Comparison of ENCODE assay signal across 16 mouse cellular contexts in the genomic region with DNA sequence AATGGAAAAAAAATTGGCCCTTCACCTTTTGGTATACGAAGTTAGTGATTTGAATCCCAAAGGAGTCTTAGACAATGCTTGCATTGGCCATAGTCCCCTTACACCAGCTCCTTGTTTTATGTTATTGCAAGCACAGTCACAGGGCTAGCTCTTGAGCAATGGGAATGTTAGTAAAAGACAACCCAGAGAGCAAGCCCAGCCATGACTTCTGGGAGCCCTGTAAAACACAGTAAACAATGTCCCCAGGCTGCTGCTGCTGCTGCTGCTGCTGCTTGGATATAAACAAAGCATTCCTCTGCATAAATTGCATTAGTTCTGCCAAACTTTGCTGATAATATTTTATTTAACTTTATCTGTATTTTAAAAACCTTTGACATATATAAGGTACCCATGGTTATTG.
"Had no signal": no experiment of that assay in that cellular context is flagged by ENCODE, and none has a peak within 500 bp of the region (broad histone marks: within the 10 kb centered on the region; RNA-seq: fewer than 3 reads in every experiment).

No protein-coding gene starts in this region.

- H3K9me3 ChIP-seq: neural tube, embryonic 13.5 days; neural tube, embryonic 15.5 days; stomach, embryonic 15.5 days had no signal

- H3K36me3 ChIP-seq: neural tube, embryonic 13.5 days; neural tube, embryonic 15.5 days; stomach, embryonic 15.5 days had no signal

- H3K27me3 ChIP-seq: neural tube, embryonic 13.5 days; neural tube, embryonic 15.5 days; stomach, embryonic 15.5 days had no signal

- DNase-seq: retina, postnatal 1 day; right cerebral cortex, adult 18-20 months; right cerebral cortex, postnatal 14 days; right cerebral cortex, postnatal 25 days; right cerebral cortex, postnatal 4 days; spleen, adult 18-20 months; thymus, adult 18-20 months; thymus, adult 2 months; thymus, postnatal 14 days; thymus, postnatal 25 days; thymus, postnatal 36 days; thymus, postnatal 4 days had no signal

- H3K4me1 ChIP-seq: neural tube, embryonic 13.5 days; neural tube, embryonic 15.5 days; stomach, embryonic 15.5 days had no signal

- H3K4me2 ChIP-seq: neural tube, embryonic 13.5 days; neural tube, embryonic 15.5 days; stomach, embryonic 15.5 days had no signal

- H3K27ac ChIP-seq: neural tube, embryonic 13.5 days; neural tube, embryonic 15.5 days; stomach, embryonic 15.5 days; stomach, postnatal 0 days had no signal

- H3K4me3 ChIP-seq: neural tube, embryonic 13.5 days; neural tube, embryonic 15.5 days; stomach, embryonic 15.5 days had no signal

- H3K9ac ChIP-seq: neural tube, embryonic 13.5 days; neural tube, embryonic 15.5 days; stomach, embryonic 15.5 days had no signal
